Mouse (Mus musculus) monocyte, adult 5-6 weeks (primary cell): Measurements from ENCODE around the gene Triobp. TPM values are rescaled to one million over a fixed set of nuclear protein-coding genes. Genes with fewer than 3 reads are reported as not detected.

Source experiments
- ATAC-seq: fragments of 153-309, 156-312 bp; replicated peaks from 2 replicates; pipeline ENCODE4 v1.8.0; 2017; ENCODE audit warnings: mild to moderate bottlenecking; ENCODE audit not compliant: low TSS enrichment, insufficient number of reproducible peaks, severe bottlenecking, poor library complexity, low FRiP score
- total RNA-seq: library from RNA; stranded (forward); fragments of 200-1000, 200-491, 200-594 nt; gene quantifications from 3 replicates; pipeline ENCODE4 v1.2.3, GENCODE M21; 2017

The Triobp gene
- total RNA-seq, 1 experiment from 2014 or later = 21.8 TPM

GRCm38 (mm10) chr15:79042721-79043491 lies 95.4 kb downstream of the Triobp start:
- no peak for ATAC-seq

- no peak for ATAC-seq
Measured at GRCm38 (mm10) chr15:79044837-79045236, 97.3 kb downstream of the Triobp start.

DNA sequence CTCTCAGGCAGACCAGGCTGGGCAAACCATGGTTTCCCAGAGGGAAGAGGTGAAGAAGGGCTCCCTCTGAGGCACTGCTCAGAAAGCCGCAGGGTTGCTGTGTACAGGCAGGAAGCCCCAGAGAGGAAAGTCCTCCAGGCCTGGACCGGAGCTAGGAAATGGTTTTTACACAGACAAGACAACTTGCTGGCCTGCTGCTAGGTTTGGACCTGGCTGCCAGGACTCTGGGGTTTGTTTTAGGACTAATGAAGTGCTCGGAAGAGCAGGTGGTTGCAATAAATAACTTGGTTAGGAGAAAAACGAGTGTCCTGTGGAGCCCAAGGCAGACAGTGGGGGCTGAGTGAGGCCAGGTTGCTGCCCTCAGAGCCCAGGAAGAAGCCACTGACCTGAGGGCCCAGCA lies 100.7 kb downstream of the Triobp start:
- ATAC-seq = no peak

- ATAC-seq = no peak
Measured at GRCm38 (mm10) chr15:79050160-79050845, 102.8 kb downstream of the Triobp start.

DNA sequence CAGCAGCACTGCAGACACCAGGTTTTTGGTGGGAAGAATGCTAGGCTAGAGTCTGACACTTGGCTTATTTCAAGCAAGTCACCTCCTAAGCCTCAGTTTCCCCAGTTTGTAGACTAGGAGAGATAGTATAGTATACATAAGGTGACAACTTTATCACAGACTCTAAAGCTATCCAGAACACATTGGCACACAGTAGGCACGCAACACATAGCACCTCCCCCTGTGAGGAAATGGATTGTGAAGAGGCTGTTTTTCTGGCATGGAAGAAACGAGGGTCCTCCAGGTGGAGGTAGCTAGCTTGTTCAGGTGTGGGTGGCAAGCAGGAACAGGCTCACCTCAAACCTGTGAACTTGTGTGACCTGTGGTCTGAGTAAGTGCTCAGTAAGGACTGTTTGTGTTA lies 103.4 kb downstream of the Triobp start:
- ATAC-seq = no peak

DNA sequence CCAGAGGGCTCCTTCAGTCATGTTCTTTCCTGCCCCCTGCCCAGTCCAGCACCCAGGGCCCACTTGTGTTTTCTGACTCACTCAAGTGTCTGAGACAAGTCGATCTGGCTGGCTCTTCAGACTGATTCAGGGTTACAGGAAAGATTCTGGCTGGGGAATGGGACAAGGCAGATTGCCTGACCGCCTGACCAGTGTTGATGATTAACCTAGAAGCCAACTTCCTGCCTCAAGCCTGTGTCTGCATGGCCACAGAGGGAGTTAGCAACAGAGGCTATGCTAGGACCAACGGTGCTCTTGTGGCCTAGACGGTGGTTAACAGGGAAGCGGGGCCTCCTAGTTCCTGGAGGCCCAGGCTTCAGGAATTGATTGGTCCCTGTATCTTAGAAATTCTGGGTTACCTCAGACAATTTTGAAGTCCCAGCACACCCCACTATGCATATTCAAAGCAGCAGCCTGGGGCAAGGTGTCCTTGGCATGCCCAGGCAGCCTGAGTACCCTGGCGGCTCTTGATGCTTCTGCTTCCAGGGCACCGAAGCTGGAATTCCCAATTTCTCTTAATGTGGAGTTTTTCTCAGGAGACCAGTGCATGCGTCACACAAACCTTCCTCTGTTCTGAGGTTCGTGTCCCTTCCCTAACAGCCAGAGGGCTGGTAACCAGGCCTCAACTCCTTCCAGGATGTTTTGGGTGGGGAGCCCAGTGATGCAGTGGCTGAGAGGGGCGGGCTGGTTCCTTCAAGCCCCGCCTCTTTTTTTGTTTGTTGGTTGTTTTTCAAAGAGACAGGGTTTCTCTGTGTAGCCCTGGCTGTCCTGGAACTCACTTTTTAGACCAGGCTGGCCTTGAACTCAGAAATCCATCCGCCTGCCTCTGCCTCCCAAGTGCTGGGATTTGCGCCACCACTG lies 104.2 kb downstream of the Triobp start:
- no peak for ATAC-seq

GRCm38 (mm10) chr15:79052366-79052765 lies 104.8 kb downstream of the Triobp start:
- ATAC-seq = no peak

Other genes with a start within 250 kb of the Triobp start
- gene Elfn2, start 229.0 kb upstream of the Triobp start, total RNA-seq = not detected in 3 replicates
- gene Mfng, start 174.2 kb upstream of the Triobp start, total RNA-seq = 19.9 to 42.9 TPM (median 22.6 TPM) in 3 replicates
- gene Card10, start 144.7 kb upstream of the Triobp start, total RNA-seq = 0.21 to 3.7 TPM (median 2.1 TPM) in 3 replicates
- gene Cdc42ep1, start 105.1 kb upstream of the Triobp start, total RNA-seq = 0.29 to 1.2 TPM (median 0.75 TPM) in 3 replicates
- gene Lgals2, start 92.2 kb upstream of the Triobp start, total RNA-seq = not detected in 3 replicates
- 18.3 to 37.9 TPM (median 20.8 TPM) in 3 replicates for gene Gga1, start 70.5 kb upstream of the Triobp start, total RNA-seq
- gene Gm49510, start 48.1 kb upstream of the Triobp start, total RNA-seq = 1.7 to 3.9 TPM (median 1.9 TPM) in 3 replicates
- 18.5 to 41.3 TPM (median 19.2 TPM) in 3 replicates for gene Sh3bp1, start 48.0 kb upstream of the Triobp start, total RNA-seq
- gene Pdxp, start 33.8 kb upstream of the Triobp start, total RNA-seq = 1.1 to 3.5 TPM in 2 of 3 replicates, not detected in the other
- 404 to 1,073 TPM (median 510 TPM) in 3 replicates for gene Lgals1, start 21.0 kb upstream of the Triobp start, total RNA-seq
- gene Nol12, start 12.8 kb upstream of the Triobp start, total RNA-seq = 8.3 to 18.0 TPM (median 11.6 TPM) in 3 replicates
- gene H1f0, start 80.7 kb downstream of the Triobp start, total RNA-seq = 27.7 to 41.5 TPM (median 37.9 TPM) in 3 replicates
- gene Galr3, start 94.2 kb downstream of the Triobp start, total RNA-seq = not detected in 3 replicates
- gene Ankrd54, start 115.2 kb downstream of the Triobp start, total RNA-seq = 8.1 to 17.1 TPM (median 13.3 TPM) in 3 replicates
- 102 to 117 TPM (median 113 TPM) in 3 replicates for gene Eif3l, start 127.5 kb downstream of the Triobp start, total RNA-seq
- 12.9 to 26.3 TPM (median 16.2 TPM) in 3 replicates for gene Micall1, start 161.2 kb downstream of the Triobp start, total RNA-seq
- gene Polr2f, start 193.3 kb downstream of the Triobp start, total RNA-seq = 26.5 to 98.4 TPM (median 53.0 TPM) in 3 replicates
- not detected in 3 replicates for gene 1700088E04Rik, start 193.5 kb downstream of the Triobp start, total RNA-seq
- not detected in 3 replicates for gene Sox10, start 217.5 kb downstream of the Triobp start, total RNA-seq